Comparison of ENCODE assay signal across 1 mouse cellular context in genomic region chr11:50018848-50019247, GRCm38 (mm10).
TF ChIP-seq lines count a peak whose summit lies in the region.

No protein-coding gene starts in this region.

TF ChIP-seq in MEL, 35 proteins besides CTCF, POLR2A, EP300 and RAD21 (continued from another document):
- TF ChIP-seq MEF2A (IDR thresholded peaks at IDR 0.05; ENCODE audit: extremely low read depth, insufficient replicate concordance, low read depth, low read length, poor library complexity, severe bottlenecking) (no peak), E2F4 (IDR thresholded peaks at IDR 0.05; ENCODE audit: borderline replicate concordance, low read depth, low read length) (no peak), CHD2 (IDR thresholded peaks at IDR 0.05; ENCODE audit: low read length) (no peak), USF2 (IDR thresholded peaks at IDR 0.05; ENCODE audit: borderline replicate concordance in 1 of 2, insufficient read depth in 1 of 2, low read depth in 1 of 2, low read length in 2 of 2) (no peak), NELFE (IDR thresholded peaks at IDR 0.05; ENCODE audit: low read depth, low read length) (no peak; the same call in 1 of the 2 replicates), MAZ (IDR thresholded peaks at IDR 0.05; ENCODE audit: low read depth, low read length) (no peak), SMC3 (IDR thresholded peaks at IDR 0.05; ENCODE audit: low read depth, low read length) (no peak; the same call in 1 of the 2 replicates), ETS1 (IDR thresholded peaks at IDR 0.05; ENCODE audit: low read depth, low read length) (peak; percentile 66), ZC3H11A (IDR thresholded peaks at IDR 0.05; ENCODE audit: low read depth, low read length) (no peak), USF1 (IDR thresholded peaks at IDR 0.05; ENCODE audit: low read depth, low read length) (no peak), KAT2A (conservative IDR thresholded peaks at IDR 0.05; ENCODE audit: low read depth, low read length) (no peak)
